Mouse (Mus musculus): ENCODE results near the gene Slc47a2. TPM values are rescaled to one million over a fixed set of nuclear protein-coding genes. Genes with fewer than 3 reads are reported as not detected.

Slc47a2 gene
- total RNA-seq, 2 experiments from 2014 or later: not detected

Other genes starting within 250 kb of the Slc47a2 start
- gene Tnfrsf13b, start 216.1 kb downstream of the Slc47a2 start, total RNA-seq (2021): 1 to 10 TPM; 1.6 to 1.7 TPM
- 100 to 1,000 TPM; 218 to 235 TPM for gene Usp22, start 167.8 kb downstream of the Slc47a2 start, total RNA-seq (2021)
- 1 to 10 TPM in 1 of 2 experiments, under 1 TPM in 1; 0.56 to 1.2 TPM for gene Aldh3a1, start 135.3 kb downstream of the Slc47a2 start, total RNA-seq (2021)
- gene Aldh3a2, start 75.4 kb downstream of the Slc47a2 start, total RNA-seq (2021): 10 to 100 TPM; 56.1 to 63.8 TPM
- gene Slc47a1, start 35.5 kb upstream of the Slc47a2 start, total RNA-seq (2021): 1 to 10 TPM; 1.2 to 2.8 TPM
- 100 to 1,000 TPM; 440 to 506 TPM for gene Rnf112, start 111.3 kb upstream of the Slc47a2 start, total RNA-seq (2021)
- gene Mfap4, start 142.6 kb upstream of the Slc47a2 start, total RNA-seq (2021): 1 to 10 TPM; 5.7 to 6.3 TPM
- gene Mapk7, start 151.5 kb upstream of the Slc47a2 start, total RNA-seq (2021): 10 to 100 TPM; 26.3 to 31.3 TPM
- gene B9d1, start 162.3 kb upstream of the Slc47a2 start, total RNA-seq (2021): 10 to 100 TPM; 43.3 to 45.9 TPM
- gene Epn2, start 236.8 kb upstream of the Slc47a2 start, total RNA-seq (2021): 100 to 1,000 TPM; 173 to 185 TPM